Mouse (Mus musculus) brain, embryonic 18.5 days (tissue): ENCODE measurements at regions not wholly inside any gene's neighbourhood (a gene's known extent, or its start where the extent isn't known, plus 50 kb on each side); places are given as distances from the start of the nearest gene placed in this dataset.

Experiments
- DNase-seq: peaks from one replicate; pipeline ENCODE4 v3.0.0-alpha.2; 2012; ENCODE audit warnings: low read depth, low spot score

- no peak for DNase-seq
Observed at GRCm38 (mm10) chrX:11776236-11776899, 383.8 kb downstream of the Bcor start.

- no peak for DNase-seq
Observed at GRCm38 (mm10) chrX:11795010-11795409, 365.1 kb downstream of the Bcor start.

- no peak for DNase-seq
Observed at GRCm38 (mm10) chrX:11797870-11798269, 362.3 kb downstream of the Bcor start.

GRCm38 (mm10) chrX:11798326-11798725, 361.8 kb downstream of the Bcor start:
- DNase-seq: no peak

GRCm38 (mm10) chrX:11800400-11800941, 359.7 kb downstream of the Bcor start:
- DNase-seq: no peak

- DNase-seq: no peak
Observed at GRCm38 (mm10) chrX:11801208-11801607, 358.9 kb downstream of the Bcor start.

GRCm38 (mm10) chrX:11801621-11802020, 358.5 kb downstream of the Bcor start:
- DNase-seq: no peak

GRCm38 (mm10) chrX:11802074-11802899, 357.9 kb downstream of the Bcor start:
- DNase-seq: no peak

- no peak for DNase-seq
Observed at GRCm38 (mm10) chrX:11803239-11803638, 356.9 kb downstream of the Bcor start.

GRCm38 (mm10) chrX:11806896-11807252, 353.3 kb downstream of the Bcor start:
- DNase-seq: no peak

- DNase-seq: no peak
Observed at GRCm38 (mm10) chrX:11807253-11807882, 352.8 kb downstream of the Bcor start.

- DNase-seq: no peak
Observed at GRCm38 (mm10) chrX:11807883-11808262, 352.3 kb downstream of the Bcor start.

- DNase-seq: no peak
Observed at GRCm38 (mm10) chrX:11808911-11809310, 351.2 kb downstream of the Bcor start.

- DNase-seq: no peak
Observed at GRCm38 (mm10) chrX:11814861-11815260, 345.3 kb downstream of the Bcor start.

- no peak for DNase-seq
Observed at GRCm38 (mm10) chrX:11815864-11816263, 344.3 kb downstream of the Bcor start.

- no peak for DNase-seq
Observed at GRCm38 (mm10) chrX:11818634-11819033, 341.5 kb downstream of the Bcor start.

GRCm38 (mm10) chrX:11821165-11821564, 339.0 kb downstream of the Bcor start:
- no peak for DNase-seq

- DNase-seq: peak; percentile 37
Observed at GRCm38 (mm10) chrX:11821880-11822768, 338.0 kb downstream of the Bcor start.

GRCm38 (mm10) chrX:11825948-11826347, 334.2 kb downstream of the Bcor start:
- no peak for DNase-seq

GRCm38 (mm10) chrX:11826737-11827408, 333.3 kb downstream of the Bcor start:
- DNase-seq: no peak
